Mouse (Mus musculus) stomach, embryonic 15.5 days (tissue): ENCODE measurements around the gene Jaml. TPM values are rescaled to one million over a fixed set of nuclear protein-coding genes. Genes with fewer than 3 reads are reported as not detected.

Experiments used
- ATAC-seq: fragments of 200-750 bp; cut with Nextera tagmentation; 2 replicates; pipeline ENCODE4 v1.8.0; 2017; ENCODE audit warnings: low read depth, moderate number of reproducible peaks, moderate TSS enrichment; ENCODE audit not compliant: insufficient read depth, low FRiP score
- H3K27ac ChIP-seq: fragments of 300-500 bp; sonication (generic); 2 replicates; pipeline ENCODE4 v1.5.1; 2015; ENCODE audit warnings: mild to moderate bottlenecking, inconsistent platforms
- H3K27me3 ChIP-seq: fragments of 300-500 bp; sonication (generic); replicated peaks from 2 replicates; pipeline ENCODE4 v1.6.1; 2015; ENCODE audit warnings: inconsistent platforms
- H3K36me3 ChIP-seq: fragments of 300-500 bp; sonication (generic); 2 replicates; pipeline ENCODE4 v1.6.1; 2015; ENCODE audit warnings: inconsistent platforms
- H3K4me1 ChIP-seq: fragments of 300-500 bp; sonication (generic); 2 replicates; pipeline ENCODE4 v1.6.1; 2015; ENCODE audit warnings: inconsistent platforms
- H3K4me2 ChIP-seq: fragments of 300-500 bp; sonication (generic); 2 replicates; pipeline ENCODE4 v1.6.1; 2015; ENCODE audit warnings: mild to moderate bottlenecking, inconsistent platforms
- H3K4me3 ChIP-seq: fragments of 300-500 bp; sonication (generic); replicated peaks from 2 replicates; pipeline ENCODE4 v1.5.1; 2015; ENCODE audit warnings: inconsistent platforms
- H3K9ac ChIP-seq: fragments of 300-500 bp; sonication (generic); 2 replicates; pipeline ENCODE4 v1.6.1; 2015; ENCODE audit warnings: inconsistent platforms
- H3K9me3 ChIP-seq: fragments of 300-500 bp; sonication (generic); 2 replicates; pipeline ENCODE4 v1.6.1; 2016; ENCODE audit warnings: inconsistent platforms
- WGBS: fragments of 180-500 bp; shearing (Covaris S2); methylation state at CpG from one replicate; pipeline ENCODE4 v1.1.7; 2015; 5-methylcytosine and 5-hydroxymethylcytosine counted together
- polyA plus RNA-seq: library from polyadenylated mRNA; unstranded; fragments of >200 nt; fragmentation: Nextera tagmentation; extraction: Ambion mirVana; gene quantifications from 2 replicates; pipeline ENCODE4 v1.2.1, GENCODE M21; 2015

The Jaml gene
- polyA plus RNA-seq, 1 experiment from 2014 or later, result 24.3 TPM

GRCm38 (mm10) chr9:45048511-45048910 is 30.5 kb upstream of the Jaml start:
- H3K4me1 ChIP-seq, result no peaks in the 10 kb centered on the region
- H3K27me3 ChIP-seq, result peaks cover 6% of the 10 kb centered on the region; the same call in 1 of the 2 replicates
- WGBS, result 22% methylated on average over 4 of the region's 4 CpGs
- no peak for ATAC-seq
- H3K27ac ChIP-seq, result no peak overlapping the region
- H3K9me3 ChIP-seq, result no peaks in the 10 kb centered on the region
- H3K36me3 ChIP-seq, result no peaks in the 10 kb centered on the region
- H3K4me3 ChIP-seq, result no peak overlapping the region
- no peak overlapping the region for H3K9ac ChIP-seq
- no peak overlapping the region for H3K4me2 ChIP-seq

GRCm38 (mm10) chr9:45049731-45050130 is 29.3 kb upstream of the Jaml start:
- no peak overlapping the region for H3K4me2 ChIP-seq
- no peak overlapping the region for H3K27ac ChIP-seq
- 83% methylated on average over 1 of the region's 1 CpGs for WGBS
- ATAC-seq, result no peak
- H3K4me1 ChIP-seq, result no peaks in the 10 kb centered on the region
- H3K9me3 ChIP-seq, result no peaks in the 10 kb centered on the region
- no peaks in the 10 kb centered on the region for H3K36me3 ChIP-seq
- H3K9ac ChIP-seq, result no peak overlapping the region
- H3K27me3 ChIP-seq, result no peaks in the 10 kb centered on the region
- no peak overlapping the region for H3K4me3 ChIP-seq

- Histone ChIP-seq H3K4me3 (no peak overlapping the region), H3K9me3 (no peaks in the 10 kb centered on the region), H3K4me1 (no peaks in the 10 kb centered on the region), H3K9ac (no peak overlapping the region), H3K4me2 (no peak overlapping the region), H3K36me3 (no peaks in the 10 kb centered on the region), H3K27me3 (no peaks in the 10 kb centered on the region), H3K27ac (no peak overlapping the region)
- no peak for ATAC-seq
- 78% methylated on average over 2 of the region's 2 CpGs for WGBS
These were observed 28.7 kb upstream of the Jaml start for GRCm38 (mm10) chr9:45050301-45050700.

- under 1% methylated on average over 33 of the region's 33 CpGs for WGBS
- H3K9ac ChIP-seq, result peak within 1 kb of the TSS; percentile 42; the same call in 1 of the 2 replicates
- H3K36me3 ChIP-seq, result no peaks in the 10 kb centered on the region
- H3K27me3 ChIP-seq, result no peaks in the 10 kb centered on the region
- no peaks in the 10 kb centered on the region for H3K4me1 ChIP-seq
- peak; percentile 89; the same call in 1 of the 2 replicates for ATAC-seq
- no peaks in the 10 kb centered on the region for H3K9me3 ChIP-seq
- H3K4me3 ChIP-seq, result peak within 1 kb of the TSS; percentile 59
- peak within 1 kb of the TSS; percentile 96 for H3K27ac ChIP-seq
- peak within 1 kb of the TSS; percentile 67 for H3K4me2 ChIP-seq
These were observed 23.8 kb upstream of the Jaml start, which contains the start of gene Mpzl3 for GRCm38 (mm10) chr9:45055082-45055713. Gene Mpzl3 (plus strand): TSS chr9:45055186.

GRCm38 (mm10) chr9:45058304-45058940 is 20.6 kb upstream of the Jaml start:
- Histone ChIP-seq H3K27ac (no peak overlapping the region), H3K9ac (no peak overlapping the region), H3K4me1 (no peaks in the 10 kb centered on the region), H3K36me3 (no peaks in the 10 kb centered on the region), H3K4me3 (no peak overlapping the region), H3K4me2 (no peak overlapping the region), H3K9me3 (no peaks in the 10 kb centered on the region), H3K27me3 (no peaks in the 10 kb centered on the region)
- WGBS, result 30% methylated on average over 5 of the region's 5 CpGs
- ATAC-seq, result no peak

- Histone ChIP-seq H3K27me3 (no peaks in the 10 kb centered on the region), H3K4me2 (no peak overlapping the region), H3K9ac (no peak overlapping the region), H3K27ac (no peak overlapping the region), H3K9me3 (no peaks in the 10 kb centered on the region), H3K4me1 (no peaks in the 10 kb centered on the region), H3K4me3 (no peak overlapping the region), H3K36me3 (no peaks in the 10 kb centered on the region)
- 32% methylated on average over 7 of the region's 7 CpGs for WGBS
- ATAC-seq, result no peak
These were observed 18.8 kb upstream of the Jaml start for GRCm38 (mm10) chr9:45060151-45060550.

GRCm38 (mm10) chr9:45062677-45063076 is 16.3 kb upstream of the Jaml start:
- no peak overlapping the region for H3K9ac ChIP-seq
- no peak overlapping the region for H3K27ac ChIP-seq
- 54% methylated on average over 3 of the region's 3 CpGs for WGBS
- H3K4me1 ChIP-seq, result no peaks in the 10 kb centered on the region
- no peaks in the 10 kb centered on the region for H3K36me3 ChIP-seq
- H3K9me3 ChIP-seq, result no peaks in the 10 kb centered on the region
- no peak for ATAC-seq
- H3K4me2 ChIP-seq, result no peak overlapping the region
- no peaks in the 10 kb centered on the region for H3K27me3 ChIP-seq
- no peak overlapping the region for H3K4me3 ChIP-seq

- no peak for ATAC-seq
- H3K9ac ChIP-seq, result no peak overlapping the region
These were observed 14.6 kb upstream of the Jaml start for GRCm38 (mm10) chr9:45064421-45064820.

GRCm38 (mm10) chr9:45066735-45067134 is 12.2 kb upstream of the Jaml start:
- Histone ChIP-seq H3K9me3 (no peaks in the 10 kb centered on the region), H3K27me3 (no peaks in the 10 kb centered on the region), H3K27ac (no peak overlapping the region), H3K36me3 (no peaks in the 10 kb centered on the region), H3K4me3 (no peak overlapping the region), H3K4me1 (no peaks in the 10 kb centered on the region), H3K4me2 (no peak overlapping the region), H3K9ac (no peak overlapping the region)
- no peak for ATAC-seq
- WGBS, result 77% methylated on average over 4 of the region's 4 CpGs

More at GRCm38 (mm10) chr9:45064421-45064820, 14.6 kb upstream of the Jaml start:
- Histone ChIP-seq H3K4me1 (no peaks in the 10 kb centered on the region), H3K27me3 (no peaks in the 10 kb centered on the region), H3K36me3 (no peaks in the 10 kb centered on the region), H3K4me2 (no peak overlapping the region), H3K27ac (no peak overlapping the region), H3K4me3 (no peak overlapping the region), H3K9me3 (no peaks in the 10 kb centered on the region)
- 74% methylated on average over 6 of the region's 6 CpGs for WGBS

GRCm38 (mm10) chr9:45071800-45072199 is 7.2 kb upstream of the Jaml start:
- 54% methylated on average over 3 of the region's 3 CpGs for WGBS
- H3K4me1 ChIP-seq, result no peaks in the 10 kb centered on the region
- H3K4me3 ChIP-seq, result no peak overlapping the region
- no peaks in the 10 kb centered on the region for H3K9me3 ChIP-seq
- H3K4me2 ChIP-seq, result no peak overlapping the region
- no peak overlapping the region for H3K27ac ChIP-seq
- H3K36me3 ChIP-seq, result no peaks in the 10 kb centered on the region
- no peak overlapping the region for H3K9ac ChIP-seq
- H3K27me3 ChIP-seq, result no peaks in the 10 kb centered on the region
- no peak for ATAC-seq

GRCm38 (mm10) chr9:45077859-45078258 is 1.1 kb upstream of the Jaml start:
- Histone ChIP-seq H3K4me1 (no peaks in the 10 kb centered on the region), H3K4me3 (no peak overlapping the region), H3K27ac (no peak overlapping the region), H3K9me3 (no peaks in the 10 kb centered on the region), H3K9ac (no peak overlapping the region), H3K27me3 (no peaks in the 10 kb centered on the region; the same call in none of the 2 replicates), H3K4me2 (no peak overlapping the region), H3K36me3 (no peaks in the 10 kb centered on the region)
- 61% methylated on average over 3 of the region's 3 CpGs for WGBS
- no peak for ATAC-seq

- ATAC-seq, result no peak
- H3K4me2 ChIP-seq, result no peak overlapping the region
- WGBS, result 80% methylated on average over 3 of the region's 3 CpGs
- H3K4me1 ChIP-seq, result no peaks in the 10 kb centered on the region
- H3K36me3 ChIP-seq, result no peaks in the 10 kb centered on the region
- no peak overlapping the region for H3K4me3 ChIP-seq
- no peaks in the 10 kb centered on the region for H3K9me3 ChIP-seq
- no peaks in the 10 kb centered on the region; the same call in none of the 2 replicates for H3K27me3 ChIP-seq
- no peak overlapping the region for H3K9ac ChIP-seq
- no peak overlapping the region for H3K27ac ChIP-seq
These were observed 4.1 kb downstream of the Jaml start for GRCm38 (mm10) chr9:45083132-45083531.
